Mouse (Mus musculus) liver, embryonic 15.5 days (tissue): Measurements from ENCODE around the gene Lmod1. TPM values are rescaled to one million over a fixed set of nuclear protein-coding genes. Genes with fewer than 3 reads are reported as not detected.
A peak's percentile ranks its signal among the peaks of the same experiment; 100 is the strongest.

Source experiments
- ATAC-seq: fragments of 200-750 bp; cut with Nextera tagmentation; 2 replicates; pipeline ENCODE4 v1.8.0; 2017; ENCODE audit warnings: moderate number of reproducible peaks, mild to moderate bottlenecking, moderate library complexity; ENCODE audit not compliant: insufficient read depth
- H3K27ac ChIP-seq: fragments of 300-500 bp; sonication (generic); replicated peaks from 2 replicates; pipeline ENCODE4 v1.5.1; 2015; ENCODE audit warnings: mild to moderate bottlenecking, inconsistent platforms
- H3K27me3 ChIP-seq: fragments of 300-500 bp; sonication (generic); 2 replicates; pipeline ENCODE4 v1.6.1; 2015; ENCODE audit warnings: mild to moderate bottlenecking, inconsistent platforms
- H3K36me3 ChIP-seq: fragments of 300-500 bp; sonication (generic); replicated peaks from 2 replicates; pipeline ENCODE4 v1.6.1; 2015; ENCODE audit warnings: moderate library complexity, mild to moderate bottlenecking, inconsistent platforms
- H3K4me1 ChIP-seq: fragments of 300-500 bp; sonication (generic); replicated peaks from 2 replicates; pipeline ENCODE4 v1.6.1; 2015; ENCODE audit warnings: inconsistent platforms
- H3K4me2 ChIP-seq: fragments of 300-500 bp; sonication (generic); 2 replicates; pipeline ENCODE4 v1.6.1; 2015; ENCODE audit warnings: moderate library complexity, mild to moderate bottlenecking, inconsistent platforms
- H3K4me3 ChIP-seq: fragments of 300-500 bp; sonication (generic); replicated peaks from 2 replicates; pipeline ENCODE4 v1.5.1; 2015; ENCODE audit warnings: mild to moderate bottlenecking, inconsistent platforms
- H3K9ac ChIP-seq: fragments of 300-500 bp; sonication (generic); 2 replicates; pipeline ENCODE4 v1.6.1; 2015; ENCODE audit warnings: moderate library complexity, mild to moderate bottlenecking, inconsistent platforms
- H3K9me3 ChIP-seq: fragments of 300-500 bp; sonication (generic); replicated peaks from 2 replicates; pipeline ENCODE4 v1.6.1; 2016; ENCODE audit warnings: inconsistent platforms
- WGBS: fragments of 180-500 bp; shearing (Covaris S2); methylation state at CpG from one replicate; pipeline ENCODE4 v1.1.7; 2015; ENCODE audit warnings: mixed read lengths; ENCODE audit not compliant: insufficient replicate concordance; 5-methylcytosine and 5-hydroxymethylcytosine counted together
- polyA plus RNA-seq: library from polyadenylated mRNA; unstranded; fragments of >200 nt; fragmentation: Nextera tagmentation; extraction: Ambion mirVana; gene quantifications from 2 replicates; pipeline ENCODE4 v1.2.1, GENCODE M21; 2015

Lmod1 gene
- polyA plus RNA-seq, 1 experiment from 2014 or later: 0.12 TPM

DNA sequence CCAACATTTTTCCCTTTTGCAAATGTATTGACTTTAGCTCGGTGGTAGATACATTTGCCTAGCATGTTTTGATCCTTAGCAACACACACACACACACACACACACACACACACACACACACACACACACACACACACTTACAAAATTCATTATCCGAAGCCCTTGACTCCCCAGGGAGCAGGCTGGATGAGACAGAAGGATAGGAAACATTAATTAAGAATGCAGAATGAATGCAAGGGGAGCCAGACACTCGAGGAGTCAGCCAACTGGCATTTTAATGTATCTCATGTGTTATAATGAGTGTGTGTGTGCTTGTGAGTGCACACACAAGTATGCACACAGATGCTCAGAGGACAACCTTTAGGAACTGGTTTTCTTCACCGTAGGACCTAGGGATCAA lies 36.9 kb downstream of the Lmod1 start:
- no peak for ATAC-seq
- H3K36me3 ChIP-seq: no peaks in the 10 kb centered on the region
- no peaks in the 10 kb centered on the region for H3K4me1 ChIP-seq
- H3K4me2 ChIP-seq: no peak overlapping the region
- no peak overlapping the region for H3K4me3 ChIP-seq
- H3K9me3 ChIP-seq: no peaks in the 10 kb centered on the region
- 54% methylated on average over 4 of the region's 4 CpGs for WGBS
- 0 out of 2 replicates have a peak, but pooled peaks cover 3% of the 10 kb centered on the region for H3K27me3 ChIP-seq
- H3K27ac ChIP-seq: no peak overlapping the region
- no peak overlapping the region for H3K9ac ChIP-seq

DNA sequence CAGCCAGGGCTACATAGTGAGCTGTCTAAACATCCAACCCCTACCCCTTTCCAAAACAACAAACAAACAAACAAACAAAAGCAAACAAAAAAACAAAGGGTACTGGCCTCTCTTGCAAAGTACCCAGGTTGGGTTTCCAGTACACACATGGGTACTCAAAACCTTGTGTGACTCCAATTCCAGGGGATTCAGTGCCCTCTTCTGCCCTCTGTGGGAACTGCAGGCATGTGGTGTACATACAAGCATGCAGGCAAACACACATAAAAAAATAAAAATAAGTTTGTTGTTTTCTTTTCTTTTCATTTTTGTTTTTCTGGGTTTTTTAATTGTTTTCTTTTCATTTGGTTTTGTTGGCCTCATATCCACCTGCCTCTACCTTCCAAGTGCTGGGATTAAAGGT lies 37.5 kb downstream of the Lmod1 start:
- no peak for ATAC-seq
- Histone ChIP-seq H3K27ac (no peak overlapping the region), H3K4me1 (no peaks in the 10 kb centered on the region), H3K36me3 (no peaks in the 10 kb centered on the region), H3K4me3 (no peak overlapping the region), H3K27me3 (0 out of 2 replicates have a peak, but pooled peaks cover 3% of the 10 kb centered on the region), H3K4me2 (no peak overlapping the region), H3K9me3 (no peaks in the 10 kb centered on the region), H3K9ac (no peak overlapping the region)

DNA sequence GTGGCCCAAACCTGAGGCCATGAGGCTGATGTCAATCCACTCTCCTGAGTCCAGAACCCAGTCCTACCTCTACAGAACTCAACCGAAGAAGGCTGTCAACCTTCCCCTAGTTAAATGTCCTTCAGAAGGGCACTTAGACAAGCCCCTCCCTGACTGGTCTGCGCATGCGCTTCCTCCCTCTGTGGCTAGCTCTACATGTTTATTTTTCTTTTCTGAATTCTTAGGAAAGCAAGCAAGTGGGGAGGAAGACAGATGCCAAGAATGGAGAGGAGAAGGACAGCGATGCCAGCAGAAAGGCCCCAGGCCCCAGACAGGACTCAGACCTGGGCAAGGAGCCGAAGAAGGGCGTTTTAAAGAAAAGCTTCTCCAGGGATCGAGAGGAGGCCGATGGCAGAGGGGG lies 38.8 kb downstream of the Lmod1 start:
- H3K36me3 ChIP-seq: no peaks in the 10 kb centered on the region
- ATAC-seq: no peak
- no peaks in the 10 kb centered on the region for H3K9me3 ChIP-seq
- WGBS: 64% methylated on average over 8 of the region's 8 CpGs
- H3K27ac ChIP-seq: no peak overlapping the region
- peaks cover 7% of the 10 kb centered on the region for H3K27me3 ChIP-seq
- H3K4me3 ChIP-seq: no peak overlapping the region
- H3K9ac ChIP-seq: no peak overlapping the region
- no peak overlapping the region for H3K4me2 ChIP-seq
- peaks cover 5% of the 10 kb centered on the region; the same call in 1 of the 2 replicates for H3K4me1 ChIP-seq

DNA sequence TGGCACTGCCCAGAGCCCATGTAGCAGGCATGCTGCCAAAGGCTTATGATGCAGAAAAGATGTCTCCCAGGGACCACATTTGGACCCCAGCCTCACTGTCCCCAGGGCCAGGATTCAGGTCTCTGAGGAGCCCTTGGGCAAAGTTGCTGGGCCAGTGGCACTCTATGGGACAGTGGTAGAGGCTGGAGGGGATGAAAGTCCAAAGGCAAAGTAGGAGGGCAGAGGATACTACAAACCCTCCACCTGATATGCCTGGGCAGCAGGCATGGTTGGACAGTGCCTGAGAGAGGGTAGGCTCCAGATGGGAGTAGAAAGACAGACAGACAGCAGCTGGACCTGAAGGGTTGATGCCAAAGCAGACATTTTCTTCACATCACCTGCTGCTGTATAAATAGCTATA lies 41.8 kb downstream of the Lmod1 start:
- H3K9me3 ChIP-seq: no peaks in the 10 kb centered on the region
- H3K9ac ChIP-seq: no peak overlapping the region
- H3K27me3 ChIP-seq: peaks cover 29% of the 10 kb centered on the region
- H3K27ac ChIP-seq: no peak overlapping the region
- H3K4me3 ChIP-seq: no peak overlapping the region
- no peaks in the 10 kb centered on the region for H3K36me3 ChIP-seq
- no peak overlapping the region for H3K4me2 ChIP-seq
- peaks cover 12% of the 10 kb centered on the region for H3K4me1 ChIP-seq
- ATAC-seq: no peak

DNA sequence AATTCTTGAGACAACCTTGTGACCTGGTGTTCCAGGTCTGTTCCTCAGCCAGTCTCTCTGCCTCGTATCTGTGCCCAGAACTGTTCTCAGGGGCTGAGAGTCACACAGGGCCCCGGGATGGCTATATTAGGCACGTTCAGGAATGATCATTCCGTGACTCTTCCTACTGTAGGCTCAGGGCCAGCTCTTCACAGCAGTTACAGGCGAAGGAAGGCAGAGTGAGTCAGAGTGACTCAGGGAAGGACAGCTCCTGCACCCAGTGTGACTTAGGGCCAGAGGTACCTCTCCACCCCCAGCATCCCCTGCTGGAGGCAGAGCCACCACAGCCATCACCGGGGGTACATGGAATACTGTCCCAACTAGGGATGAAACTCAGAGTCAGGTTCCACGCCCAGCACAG lies 42.4 kb downstream of the Lmod1 start:
- H3K9ac ChIP-seq: no peak overlapping the region
- no peak overlapping the region for H3K27ac ChIP-seq
- no peak overlapping the region for H3K4me3 ChIP-seq
- H3K36me3 ChIP-seq: no peaks in the 10 kb centered on the region
- 60% methylated on average over 7 of the region's 7 CpGs for WGBS
- peaks cover 31% of the 10 kb centered on the region for H3K27me3 ChIP-seq
- ATAC-seq: no peak
- no peak overlapping the region for H3K4me2 ChIP-seq
- H3K9me3 ChIP-seq: no peaks in the 10 kb centered on the region
- H3K4me1 ChIP-seq: peaks cover 12% of the 10 kb centered on the region

DNA sequence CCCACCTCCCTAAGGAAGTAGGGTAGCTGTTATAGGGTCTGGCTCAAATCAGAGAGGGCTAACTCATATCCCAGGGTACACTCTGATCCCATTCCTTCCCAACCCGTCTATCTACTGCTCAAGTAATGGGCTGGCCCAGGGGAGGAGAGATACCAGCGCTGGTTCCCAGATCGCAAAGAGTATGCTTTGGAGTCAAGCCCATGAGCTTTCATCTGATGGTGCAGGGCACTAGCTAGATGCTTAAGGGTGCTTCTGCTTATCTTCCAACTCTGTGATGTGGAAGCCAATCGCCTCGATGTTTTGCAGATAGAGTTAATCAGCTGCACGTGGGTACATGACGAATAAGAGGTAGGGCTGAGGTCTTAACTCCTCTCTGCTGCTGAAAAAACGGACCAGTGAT lies 43.0 kb downstream of the Lmod1 start:
- Histone ChIP-seq H3K36me3 (no peaks in the 10 kb centered on the region), H3K27me3 (peaks cover 37% of the 10 kb centered on the region), H3K9ac (no peak overlapping the region), H3K27ac (no peak overlapping the region), H3K4me2 (no peak overlapping the region), H3K4me1 (peaks cover 12% of the 10 kb centered on the region), H3K4me3 (no peak overlapping the region), H3K9me3 (no peaks in the 10 kb centered on the region)
- ATAC-seq: no peak
- 50% methylated on average over 8 of the region's 8 CpGs for WGBS

DNA sequence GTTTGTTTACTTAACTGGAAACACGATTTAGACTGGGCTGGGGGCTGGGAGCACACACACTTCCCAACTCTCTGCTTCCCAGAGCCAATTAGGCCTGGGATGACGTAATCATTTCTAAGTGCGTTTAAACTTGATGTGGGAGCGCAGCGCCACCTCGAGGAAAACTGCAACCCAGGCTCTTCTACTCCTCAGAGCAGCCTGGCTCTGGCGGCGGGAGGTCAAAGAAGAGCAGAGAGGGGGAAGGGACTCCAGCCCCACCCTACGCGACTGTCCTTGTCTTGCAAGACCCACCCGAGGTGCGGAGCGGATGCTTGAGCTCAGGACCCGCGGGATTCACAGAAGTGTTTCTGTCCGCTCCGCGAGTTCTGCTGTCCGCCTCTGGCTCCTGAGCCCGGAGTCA lies 43.6 kb downstream of the Lmod1 start:
- peak overlapping the region; percentile 64 for H3K4me2 ChIP-seq
- no peaks in the 10 kb centered on the region for H3K9me3 ChIP-seq
- ATAC-seq: no peak
- H3K9ac ChIP-seq: no peak overlapping the region
- no peaks in the 10 kb centered on the region for H3K36me3 ChIP-seq
- 3% methylated on average over 20 of the region's 20 CpGs for WGBS
- peak overlapping the region; percentile 38 for H3K4me3 ChIP-seq
- H3K27me3 ChIP-seq: peaks cover 42% of the 10 kb centered on the region
- H3K27ac ChIP-seq: no peak overlapping the region
- peaks cover 12% of the 10 kb centered on the region for H3K4me1 ChIP-seq

DNA sequence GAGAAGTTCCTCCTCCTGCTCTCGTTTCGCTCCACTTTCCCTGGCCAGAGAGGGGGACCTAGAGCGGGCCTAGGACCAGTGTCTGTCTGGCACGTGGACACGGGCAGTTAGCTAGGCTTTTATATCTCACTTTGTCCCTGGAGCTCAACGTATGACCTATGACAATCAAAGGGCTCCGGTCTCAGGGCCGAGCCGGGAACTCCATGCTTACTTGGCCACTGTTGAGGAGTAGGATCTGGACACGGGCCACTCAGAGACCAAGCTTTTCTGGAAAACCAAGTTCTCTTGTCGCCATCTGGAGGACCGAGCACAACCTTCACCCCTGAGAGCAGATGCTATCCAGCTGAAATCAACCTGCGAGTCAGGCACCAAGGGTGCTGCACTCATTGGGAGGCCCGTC lies 44.4 kb downstream of the Lmod1 start:
- no peak for ATAC-seq
- H3K27me3 ChIP-seq: peaks cover 48% of the 10 kb centered on the region

DNA sequence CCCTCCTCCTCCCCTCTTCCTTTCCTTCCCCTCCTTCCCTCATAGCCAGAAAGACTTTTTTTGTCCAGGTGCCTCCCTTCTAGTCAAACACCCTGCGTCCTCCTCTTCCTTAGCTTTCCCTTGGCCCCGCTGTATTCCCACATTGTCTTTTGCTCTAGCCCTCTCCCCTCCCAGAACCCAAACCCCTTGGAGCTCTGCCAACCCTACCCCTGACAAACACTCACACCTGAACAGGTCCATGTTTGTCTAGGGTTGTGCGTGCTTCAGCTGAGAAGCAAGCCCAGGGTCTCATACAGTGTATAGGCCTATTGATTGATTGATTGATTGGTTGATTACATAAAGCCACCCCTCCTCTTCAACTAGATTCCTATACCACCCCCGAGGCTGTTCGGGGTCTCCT lies 44.8 kb downstream of the Lmod1 start:
- no peaks in the 10 kb centered on the region for H3K9me3 ChIP-seq
- H3K4me3 ChIP-seq: no peak overlapping the region
- H3K4me1 ChIP-seq: peaks cover 15% of the 10 kb centered on the region
- no peaks in the 10 kb centered on the region for H3K36me3 ChIP-seq
- no peak overlapping the region for H3K9ac ChIP-seq
- no peak overlapping the region for H3K4me2 ChIP-seq
- 56% methylated on average over 5 of the region's 5 CpGs for WGBS
- no peak overlapping the region for H3K27ac ChIP-seq
- no peak for ATAC-seq
- peaks cover 52% of the 10 kb centered on the region for H3K27me3 ChIP-seq

More for the DNA sequence above, 44.4 kb downstream of the Lmod1 start:
- Histone ChIP-seq H3K4me1 (peaks cover 12% of the 10 kb centered on the region), H3K4me3 (no peak overlapping the region), H3K9me3 (no peaks in the 10 kb centered on the region), H3K9ac (no peak overlapping the region), H3K36me3 (no peaks in the 10 kb centered on the region), H3K27ac (no peak overlapping the region), H3K4me2 (peak overlapping the region; percentile 64)
- 16% methylated on average over 14 of the region's 14 CpGs for WGBS

DNA sequence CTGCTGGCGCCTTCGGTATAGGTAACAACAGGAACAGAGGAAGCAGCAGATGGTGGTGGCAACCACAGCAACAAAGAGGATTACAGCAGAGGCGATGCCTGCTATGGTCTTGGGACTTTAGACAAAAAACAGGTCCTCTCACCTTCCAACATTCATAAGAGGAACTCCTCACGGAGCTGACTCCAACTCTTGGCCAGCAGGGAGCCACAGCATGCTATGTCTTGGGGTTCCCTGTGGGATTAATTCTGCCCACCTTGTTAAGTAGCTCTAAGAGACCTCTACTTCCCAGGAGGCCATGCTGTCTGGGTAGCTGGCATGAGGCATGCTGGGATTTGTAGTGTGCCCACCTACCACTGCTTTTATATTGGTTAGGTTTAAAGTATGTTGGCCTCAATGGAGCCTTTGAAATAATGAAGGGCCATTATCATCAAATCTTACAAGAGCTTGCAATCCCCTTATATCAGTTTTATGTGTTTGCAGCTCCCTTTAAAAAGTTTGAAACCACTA lies 48.6 kb downstream of the Lmod1 start:
- Histone ChIP-seq H3K4me1 (peaks cover 18% of the 10 kb centered on the region), H3K36me3 (no peaks in the 10 kb centered on the region), H3K27me3 (peaks cover 75% of the 10 kb centered on the region), H3K9ac (no peak overlapping the region), H3K4me3 (no peak overlapping the region), H3K27ac (no peak overlapping the region), H3K4me2 (no peak overlapping the region), H3K9me3 (no peaks in the 10 kb centered on the region)
- ATAC-seq: no peak
- WGBS: 60% methylated on average over 4 of the region's 4 CpGs

DNA sequence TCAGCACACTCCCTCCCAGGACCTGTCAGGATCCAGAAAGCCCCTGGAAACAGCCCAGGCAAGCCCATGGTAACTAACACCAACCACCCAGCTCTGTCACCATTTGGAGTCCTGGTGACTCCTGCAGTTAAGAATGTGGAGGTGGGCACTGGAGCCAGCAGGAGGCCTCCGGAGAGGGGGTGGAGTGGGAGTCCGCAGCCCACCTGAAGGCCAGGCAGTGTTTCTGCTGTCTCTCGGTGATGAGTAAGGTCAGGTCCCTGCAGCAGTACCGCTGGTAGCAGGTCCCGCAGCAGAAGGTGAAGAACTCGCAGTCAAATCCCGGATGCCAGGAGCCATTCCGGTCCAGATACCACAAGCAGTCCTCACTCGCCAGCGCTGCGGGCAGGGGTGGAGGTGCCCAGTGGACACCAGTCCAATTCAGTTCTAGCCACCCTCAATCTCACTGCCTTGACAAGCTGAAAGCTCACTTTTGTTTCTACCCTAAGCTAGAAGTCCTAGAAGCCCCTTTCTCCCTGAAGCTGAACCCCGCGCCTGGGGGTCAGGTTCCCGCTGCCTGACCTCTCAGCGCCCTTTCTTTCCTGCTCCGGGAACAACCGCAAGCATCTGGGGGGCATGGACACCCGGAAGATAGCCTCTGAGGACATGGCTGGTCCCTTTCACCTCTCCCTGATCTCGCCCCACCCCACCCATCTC lies 49.7 kb downstream of the Lmod1 start:
- Histone ChIP-seq H3K4me1 (peaks cover 9% of the 10 kb centered on the region; the same call in 1 of the 2 replicates), H3K4me2 (peak overlapping the region; percentile 70), H3K9me3 (no peaks in the 10 kb centered on the region), H3K36me3 (no peaks in the 10 kb centered on the region), H3K27me3 (peaks cover 64% of the 10 kb centered on the region), H3K27ac (no peak overlapping the region), H3K4me3 (peak overlapping the region; percentile 46), H3K9ac (no peak overlapping the region)
- WGBS: 9% methylated on average over 19 of the region's 19 CpGs
- no peak for ATAC-seq
